In the genomic region with DNA sequence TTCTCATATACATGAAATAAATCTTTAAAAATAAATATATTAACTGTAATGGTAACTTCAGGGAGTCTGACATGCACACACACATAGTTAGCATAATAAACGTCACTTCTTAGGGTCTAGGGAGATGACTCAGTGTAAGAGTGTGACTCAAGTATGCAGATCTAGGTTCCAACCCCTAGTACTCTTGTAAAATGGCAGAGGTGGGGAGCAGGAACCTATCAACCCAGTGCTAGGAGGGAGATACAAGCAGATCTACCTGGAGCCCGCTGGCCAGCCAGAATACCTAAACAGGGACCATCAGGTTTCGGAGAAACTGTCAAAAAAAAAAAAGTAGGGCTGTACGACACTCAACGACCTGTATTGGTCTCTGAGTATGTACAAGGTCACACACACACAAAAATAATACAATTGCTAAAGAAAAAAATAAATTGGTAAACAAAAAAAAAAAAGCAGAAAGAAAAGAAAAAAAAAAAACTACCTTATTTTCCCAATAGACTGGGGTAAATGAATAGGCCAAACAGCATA, we compare ENCODE assay signal across 8 mouse cellular contexts. TPM values are rescaled to one million over a fixed set of nuclear protein-coding genes. Genes with fewer than 3 reads are reported as not detected.
DNase-seq lines count a peak whose midpoint lies in the region; ATAC-seq and TF ChIP-seq lines count a peak whose summit lies in the region.

No protein-coding gene starts in this region.

- peaks cover 6% of the 10 kb centered on the region for H3K27me3 ChIP-seq in erythroblast, embryonic 14.5 days (ENCODE audit: control insufficient read depth)
- no peaks in the 10 kb centered on the region for H3K27me3 ChIP-seq in embryonic facial prominence, embryonic 13.5 days
- no peaks in the 10 kb centered on the region for H3K27me3 ChIP-seq in limb, embryonic 14.5 days (ENCODE audit: control insufficient read depth, insufficient read depth, low read length)

- peaks cover 63% of the 10 kb centered on the region for H3K4me1 ChIP-seq in erythroblast, embryonic 14.5 days (ENCODE audit: control insufficient read depth)
- H3K4me1 ChIP-seq in embryonic facial prominence, embryonic 13.5 days, result peaks cover 38% of the 10 kb centered on the region
- H3K4me1 ChIP-seq in limb, embryonic 14.5 days (ENCODE audit: control insufficient read depth, insufficient read depth, low read length), result peaks cover 12% of the 10 kb centered on the region

- WGBS in embryonic facial prominence, embryonic 13.5 days, result 24% methylated on average over 5 of the region's 5 CpGs
- 23% methylated on average over 5 of the region's 5 CpGs for WGBS in limb, embryonic 14.5 days

- H3K4me3 ChIP-seq in erythroblast, embryonic 14.5 days (replicated peaks), result peak overlapping the region; percentile 77
- H3K4me3 ChIP-seq in embryonic facial prominence, embryonic 13.5 days, result peak overlapping the region; percentile 65
- H3K4me3 ChIP-seq in limb, embryonic 14.5 days (replicated peaks; ENCODE audit: low read length), result peak overlapping the region; percentile 71

- H3K27ac ChIP-seq in embryonic facial prominence, embryonic 13.5 days, result peak overlapping the region; percentile 84; the same call in 1 of the 2 replicates
- no peak overlapping the region for H3K27ac ChIP-seq in limb, embryonic 14.5 days (replicated peaks; ENCODE audit: low read depth, low read length)

- no peak overlapping the region for H3K9ac ChIP-seq in embryonic facial prominence, embryonic 13.5 days
- no peak overlapping the region for H3K9ac ChIP-seq in limb, embryonic 14.5 days (ENCODE audit: low read depth, low read length, severe bottlenecking)

- H3K9me3 ChIP-seq in erythroblast, embryonic 14.5 days (ENCODE audit: control insufficient read depth, low read length), result no peaks in the 10 kb centered on the region; the same call in 1 of the 2 replicates
- no peaks in the 10 kb centered on the region for H3K9me3 ChIP-seq in embryonic facial prominence, embryonic 13.5 days
- H3K9me3 ChIP-seq in limb, embryonic 14.5 days (ENCODE audit: control insufficient read depth, low read length), result no peaks in the 10 kb centered on the region

- H3K36me3 ChIP-seq in erythroblast, embryonic 14.5 days (ENCODE audit: control insufficient read depth), result peaks cover 52% of the 10 kb centered on the region
- H3K36me3 ChIP-seq in embryonic facial prominence, embryonic 13.5 days, result peaks cover 44% of the 10 kb centered on the region
- peaks cover 40% of the 10 kb centered on the region for H3K36me3 ChIP-seq in limb, embryonic 14.5 days (ENCODE audit: control insufficient read depth, insufficient read depth, low read length)

- TF ChIP-seq POLR2A in limb, embryonic 14.5 days (IDR thresholded peaks at IDR 0.05; ENCODE audit: borderline replicate concordance, extremely low read depth, insufficient read depth, insufficient read length), result no peak

- DNase-seq in 3134 (ENCODE audit: extremely low read depth, insufficient read length, low spot score), result peak; percentile 46
- DNase-seq in limb, embryonic 14.5 days (ENCODE audit: low spot score), result no peak
- DNase-seq in layer of hippocampus, adult 11-12 months (ENCODE audit: low spot score), result no peak
- DNase-seq in embryo, embryonic 10.5 days (ENCODE audit: low spot score), result no peak

- ATAC-seq in erythroblast, adult 5-6 weeks (replicated peaks; ENCODE audit: low FRiP score, poor library complexity, severe bottlenecking), result no peak
- no peak for ATAC-seq in embryonic facial prominence, embryonic 13.5 days (ENCODE audit: insufficient number of reproducible peaks, insufficient read depth, low FRiP score, low TSS enrichment, low read depth)
- ATAC-seq in limb, embryonic 14.5 days (ENCODE audit: low FRiP score, low read depth), result no peak
- no peak for ATAC-seq in megakaryocyte-erythroid progenitor cell, adult 5-6 weeks (replicated peaks; ENCODE audit: low FRiP score, low TSS enrichment, poor library complexity, severe bottlenecking)

- H3K4me2 ChIP-seq in embryonic facial prominence, embryonic 13.5 days, result peak overlapping the region; percentile 57
- peak overlapping the region; percentile 42 for H3K4me2 ChIP-seq in limb, embryonic 14.5 days (replicated peaks; ENCODE audit: low read depth, low read length, severe bottlenecking)

RNA-seq across cellular contexts. Expression of a gene that starts 0.3 kb away (rescaled TPM):
- polyA plus RNA-seq in erythroblast, embryonic 14.5 days (2012), result 6.6 and 7.5 TPM in 2 replicates
- 2.1 and 4.0 TPM in 2 replicates for total RNA-seq in erythroblast, adult 5-6 weeks (2015; ENCODE audit: low replicate concordance)
- total RNA-seq in erythroblast, adult 5-6 weeks (2017; ENCODE audit: low replicate concordance), result 2.6 and 3.2 TPM in 2 replicates
- polyA plus RNA-seq in embryonic facial prominence, embryonic 13.5 days (2015; fragmentation: Nextera tagmentation; extraction: Ambion mirVana), result 4.2 and 5.4 TPM in 2 replicates
- polyA plus RNA-seq in limb, embryonic 14.5 days (2012; rRNA removed), result 4.2 and 4.6 TPM in 2 replicates
- polyA plus RNA-seq in limb, embryonic 14.5 days (2014; fragmentation: Nextera tagmentation; extraction: Ambion mirVana), result 3.8 and 4.3 TPM in 2 replicates
- total RNA-seq in megakaryocyte-erythroid progenitor cell, adult 5-6 weeks (2014; fragmentation: Nextera tagmentation), result 6.4 and 7.4 TPM in 2 replicates
- 8.1 and 13.8 TPM in 2 replicates for total RNA-seq in megakaryocyte-erythroid progenitor cell, adult 5-6 weeks (2017)

RNA-seq across cellular contexts. Expression of a gene that starts 4.1 kb away (rescaled TPM):
- polyA plus RNA-seq in erythroblast, embryonic 14.5 days (2012), result 16.3 and 17.0 TPM in 2 replicates
- total RNA-seq in erythroblast, adult 5-6 weeks (2015; ENCODE audit: low replicate concordance), result 35.2 and 37.4 TPM in 2 replicates
- 34.8 and 38.3 TPM in 2 replicates for total RNA-seq in erythroblast, adult 5-6 weeks (2017; ENCODE audit: low replicate concordance)
- polyA plus RNA-seq in embryonic facial prominence, embryonic 13.5 days (2015; fragmentation: Nextera tagmentation; extraction: Ambion mirVana), result 115 and 118 TPM in 2 replicates
- polyA plus RNA-seq in limb, embryonic 14.5 days (2012; rRNA removed), result 158 and 189 TPM in 2 replicates
- polyA plus RNA-seq in limb, embryonic 14.5 days (2014; fragmentation: Nextera tagmentation; extraction: Ambion mirVana), result 114 and 128 TPM in 2 replicates
- 147 and 161 TPM in 2 replicates for total RNA-seq in megakaryocyte-erythroid progenitor cell, adult 5-6 weeks (2014; fragmentation: Nextera tagmentation)
- 129 and 139 TPM in 2 replicates for total RNA-seq in megakaryocyte-erythroid progenitor cell, adult 5-6 weeks (2017)

RNA-seq across cellular contexts. Expression of a gene that starts 11.0 kb away (rescaled TPM):
- polyA plus RNA-seq in erythroblast, embryonic 14.5 days (2012), result 0.41 and 0.60 TPM in 2 replicates
- 1.7 and 6.9 TPM in 2 replicates for total RNA-seq in erythroblast, adult 5-6 weeks (2015; ENCODE audit: low replicate concordance)
- total RNA-seq in erythroblast, adult 5-6 weeks (2017; ENCODE audit: low replicate concordance), result 0.42 and 0.94 TPM in 2 replicates
- polyA plus RNA-seq in embryonic facial prominence, embryonic 13.5 days (2015; fragmentation: Nextera tagmentation; extraction: Ambion mirVana), result 43.8 and 46.6 TPM in 2 replicates
- 80.8 and 113 TPM in 2 replicates for polyA plus RNA-seq in limb, embryonic 14.5 days (2012; rRNA removed)
- 63.1 and 66.9 TPM in 2 replicates for polyA plus RNA-seq in limb, embryonic 14.5 days (2014; fragmentation: Nextera tagmentation; extraction: Ambion mirVana)
- total RNA-seq in megakaryocyte-erythroid progenitor cell, adult 5-6 weeks (2014; fragmentation: Nextera tagmentation), result 1.4 and 3.2 TPM in 2 replicates
- 1.7 TPM in 1 of 2 replicates, not detected in the other for total RNA-seq in megakaryocyte-erythroid progenitor cell, adult 5-6 weeks (2017)

RNA-seq across cellular contexts. Expression of a gene that starts 24.8 kb away (rescaled TPM):
- 0.03 and 0.10 TPM in 2 replicates for polyA plus RNA-seq in erythroblast, embryonic 14.5 days (2012)
- total RNA-seq in erythroblast, adult 5-6 weeks (2015; ENCODE audit: low replicate concordance), result not detected in 2 replicates
- total RNA-seq in erythroblast, adult 5-6 weeks (2017; ENCODE audit: low replicate concordance), result not detected in 2 replicates
- polyA plus RNA-seq in embryonic facial prominence, embryonic 13.5 days (2015; fragmentation: Nextera tagmentation; extraction: Ambion mirVana), result 7.4 and 7.8 TPM in 2 replicates
- polyA plus RNA-seq in limb, embryonic 14.5 days (2012; rRNA removed), result 15.7 and 16.7 TPM in 2 replicates
- polyA plus RNA-seq in limb, embryonic 14.5 days (2014; fragmentation: Nextera tagmentation; extraction: Ambion mirVana), result 7.6 and 9.1 TPM in 2 replicates
- not detected in 2 replicates for total RNA-seq in megakaryocyte-erythroid progenitor cell, adult 5-6 weeks (2014; fragmentation: Nextera tagmentation)
- not detected in 2 replicates for total RNA-seq in megakaryocyte-erythroid progenitor cell, adult 5-6 weeks (2017)

RNA-seq across cellular contexts. Expression of a gene that starts 25.9 kb away (rescaled TPM):
- polyA plus RNA-seq in erythroblast, embryonic 14.5 days (2012), result 15.4 and 18.1 TPM in 2 replicates
- 31.9 and 60.8 TPM in 2 replicates for total RNA-seq in erythroblast, adult 5-6 weeks (2015; ENCODE audit: low replicate concordance)
- total RNA-seq in erythroblast, adult 5-6 weeks (2017; ENCODE audit: low replicate concordance), result 29.0 and 35.2 TPM in 2 replicates
- 88.9 and 104 TPM in 2 replicates for polyA plus RNA-seq in embryonic facial prominence, embryonic 13.5 days (2015; fragmentation: Nextera tagmentation; extraction: Ambion mirVana)
- polyA plus RNA-seq in limb, embryonic 14.5 days (2012; rRNA removed), result 117 and 122 TPM in 2 replicates
- polyA plus RNA-seq in limb, embryonic 14.5 days (2014; fragmentation: Nextera tagmentation; extraction: Ambion mirVana), result 87.7 and 88.6 TPM in 2 replicates
- 107 and 130 TPM in 2 replicates for total RNA-seq in megakaryocyte-erythroid progenitor cell, adult 5-6 weeks (2014; fragmentation: Nextera tagmentation)
- total RNA-seq in megakaryocyte-erythroid progenitor cell, adult 5-6 weeks (2017), result 73.7 and 90.2 TPM in 2 replicates

Comparison
In these comparisons a context has a peak if more than half of its experiments do, and no peak if none do; other contexts are left out.
1. RNA of a gene that starts 11.0 kb away (polyA plus RNA-seq): 63.1 to 113 TPM in limb, embryonic 14.5 days and 43.8 to 46.6 TPM in embryonic facial prominence, embryonic 13.5 days; 0.41 to 0.60 TPM in erythroblast, embryonic 14.5 days; every median in the first group is over 10 times any median in the second.
2. Peak in every context shown above with its lines, with median percentiles within 50 percentile points of each other: H3K4me3 ChIP-seq.